Mouse (Mus musculus) heart, embryonic 14.5 days (tissue): ENCODE results near the gene Xdh. TPM values are rescaled to one million over a fixed set of nuclear protein-coding genes. Genes with fewer than 3 reads are reported as not detected.

Source experiments
- ATAC-seq: fragments of 200-750 bp; cut with Nextera tagmentation; 2 replicates; pipeline ENCODE4 v1.8.0; 2017; ENCODE audit warnings: low read depth, moderate TSS enrichment; ENCODE audit not compliant: insufficient number of reproducible peaks, insufficient read depth, low FRiP score
- H3K27ac ChIP-seq, 2 experiments: fragments of 200-500 bp in 1 of 2; fragments of 300-500 bp in 1 of 2; sonication (generic) in 1 of 2; replicated peaks in 1 of 2; 2 replicates each; pipeline ENCODE4 v1.5.1; 2012 to 2014; ENCODE audit warnings: low read depth in 2 of 2, low read length in 2 of 2, control low read depth in 1 of 2, mild to moderate bottlenecking in 1 of 2, mixed read lengths in 1 of 2; ENCODE audit not compliant: control insufficient read depth in 1 of 2, insufficient read depth in 1 of 2
- H3K27me3 ChIP-seq: fragments of 300-500 bp; sonication (generic); 2 replicates; pipeline ENCODE4 v1.6.1; 2014; ENCODE audit warnings: mild to moderate bottlenecking, low read length, control low read depth; ENCODE audit not compliant: control insufficient read depth, insufficient read depth
- H3K36me3 ChIP-seq: fragments of 300-500 bp; sonication (generic); 2 replicates; pipeline ENCODE4 v1.6.1; 2014; ENCODE audit warnings: mild to moderate bottlenecking, control low read depth, low read length, mixed read lengths; ENCODE audit not compliant: control insufficient read depth, insufficient read depth
- H3K4me1 ChIP-seq, 2 experiments: fragments of 200-500 bp in 1 of 2; fragments of 300-500 bp in 1 of 2; sonication (generic) in 1 of 2; 2 replicates each; pipeline ENCODE4 v1.6.1; 2012 to 2014; ENCODE audit warnings: low read length in 2 of 2, control low read depth in 1 of 2, mixed read lengths in 1 of 2; ENCODE audit not compliant: control insufficient read depth in 2 of 2, insufficient read depth in 2 of 2
- H3K4me2 ChIP-seq: fragments of 300-500 bp; sonication (generic); 2 replicates; pipeline ENCODE4 v1.6.1; 2014; ENCODE audit warnings: mild to moderate bottlenecking, low read length
- H3K4me3 ChIP-seq, 2 experiments: fragments of 200-500 bp in 1 of 2; fragments of 300-500 bp in 1 of 2; sonication (generic) in 1 of 2; 2 replicates each; pipeline ENCODE4 v1.5.1; 2012 to 2014; ENCODE audit warnings: low read length in 2 of 2, mild to moderate bottlenecking in 2 of 2, control low read depth in 1 of 2, low read depth in 1 of 2, moderate library complexity in 1 of 2; ENCODE audit not compliant: control insufficient read depth in 1 of 2, insufficient read depth in 1 of 2
- H3K9ac ChIP-seq: fragments of 300-500 bp; sonication (generic); 2 replicates; pipeline ENCODE4 v1.6.1; 2014; ENCODE audit warnings: mild to moderate bottlenecking, low read length
- H3K9me3 ChIP-seq: fragments of 300-500 bp; sonication (generic); 2 replicates; pipeline ENCODE4 v1.6.1; 2016; ENCODE audit warnings: low read length, control low read depth; ENCODE audit not compliant: control insufficient read depth
- WGBS: fragments of 180-500 bp; shearing (Covaris S2); extraction: QIAGEN DNeasy Blood & Tissue Kit; methylation state at CpG from one replicate; pipeline ENCODE4 v1.1.7; 2014; 5-methylcytosine and 5-hydroxymethylcytosine counted together
- polyA plus RNA-seq: library from polyadenylated mRNA; unstranded; fragments of >200 nt; fragmentation: Nextera tagmentation; extraction: Ambion mirVana; gene quantifications from 2 replicates; pipeline ENCODE4 v1.2.1, GENCODE M21; 2014

The Xdh gene
- polyA plus RNA-seq, 1 experiment from 2014 or later, result 0.96 TPM

GRCm38 (mm10) chr17:73918944-73919381, 31.0 kb downstream of the Xdh start:
- Histone ChIP-seq H3K9me3 (no peaks in the 10 kb centered on the region), H3K9ac (no peak overlapping the region), H3K27me3 (no peaks in the 10 kb centered on the region), H3K4me1 (no peaks in the 10 kb centered on the region), H3K27ac (no peak overlapping the region), H3K36me3 (no peaks in the 10 kb centered on the region), H3K4me3 (no peak overlapping the region), H3K4me2 (no peak overlapping the region)
- WGBS, result 59% methylated on average over 7 of the region's 7 CpGs
- ATAC-seq, result no peak

- Histone ChIP-seq H3K9me3 (no peaks in the 10 kb centered on the region), H3K36me3 (no peaks in the 10 kb centered on the region), H3K9ac (no peak overlapping the region), H3K27ac (no peak overlapping the region), H3K4me3 (no peak overlapping the region), H3K4me1 (no peaks in the 10 kb centered on the region), H3K27me3 (no peaks in the 10 kb centered on the region), H3K4me2 (no peak overlapping the region)
- WGBS, result 77% methylated on average over 3 of the region's 3 CpGs
- ATAC-seq, result no peak
These were observed 31.9 kb downstream of the Xdh start for GRCm38 (mm10) chr17:73918138-73918537.

- no peaks in the 10 kb centered on the region for H3K9me3 ChIP-seq
- no peaks in the 10 kb centered on the region for H3K4me1 ChIP-seq
- 68% methylated on average over 5 of the region's 5 CpGs for WGBS
- H3K9ac ChIP-seq, result no peak overlapping the region
- no peaks in the 10 kb centered on the region for H3K36me3 ChIP-seq
- H3K27me3 ChIP-seq, result no peaks in the 10 kb centered on the region
- ATAC-seq, result no peak
- no peak overlapping the region for H3K4me3 ChIP-seq
- H3K27ac ChIP-seq, result no peak overlapping the region
- H3K4me2 ChIP-seq, result no peak overlapping the region
These were observed 32.3 kb downstream of the Xdh start for GRCm38 (mm10) chr17:73917713-73918112.

GRCm38 (mm10) chr17:73914730-73915129, 35.3 kb downstream of the Xdh start:
- H3K27me3 ChIP-seq, result peaks cover 3% of the 10 kb centered on the region; the same call in 1 of the 2 replicates
- no peak overlapping the region for H3K9ac ChIP-seq
- no peaks in the 10 kb centered on the region for H3K9me3 ChIP-seq
- H3K27ac ChIP-seq, result no peak overlapping the region
- no peak for ATAC-seq
- H3K4me2 ChIP-seq, result no peak overlapping the region
- 66% methylated on average over 4 of the region's 4 CpGs for WGBS
- H3K4me1 ChIP-seq, result no peaks in the 10 kb centered on the region
- no peaks in the 10 kb centered on the region for H3K36me3 ChIP-seq
- H3K4me3 ChIP-seq, result no peak overlapping the region

GRCm38 (mm10) chr17:73906076-73906475, 43.9 kb downstream of the Xdh start:
- no peaks in the 10 kb centered on the region for H3K36me3 ChIP-seq
- no peak overlapping the region for H3K4me3 ChIP-seq
- no peak overlapping the region for H3K27ac ChIP-seq
- 85% methylated on average over 8 of the region's 8 CpGs for WGBS
- no peaks in the 10 kb centered on the region for H3K4me1 ChIP-seq
- no peak overlapping the region for H3K9ac ChIP-seq
- no peak for ATAC-seq
- H3K27me3 ChIP-seq, result no peaks in the 10 kb centered on the region
- no peak overlapping the region for H3K4me2 ChIP-seq
- H3K9me3 ChIP-seq, result 0 out of 2 replicates have a peak, but pooled peaks cover 2% of the 10 kb centered on the region

GRCm38 (mm10) chr17:73905043-73905750, 44.8 kb downstream of the Xdh start:
- H3K9ac ChIP-seq, result no peak overlapping the region
- no peaks in the 10 kb centered on the region for H3K27me3 ChIP-seq
- WGBS, result 76% methylated on average over 7 of the region's 7 CpGs
- ATAC-seq, result no peak
- 0 out of 2 replicates have a peak, but pooled peaks cover 2% of the 10 kb centered on the region for H3K9me3 ChIP-seq
- no peak overlapping the region for H3K4me2 ChIP-seq
- H3K4me3 ChIP-seq, result no peak overlapping the region
- H3K36me3 ChIP-seq, result no peaks in the 10 kb centered on the region
- no peaks in the 10 kb centered on the region for H3K4me1 ChIP-seq
- no peak overlapping the region for H3K27ac ChIP-seq

- Histone ChIP-seq H3K4me1 (no peaks in the 10 kb centered on the region), H3K9me3 (0 out of 2 replicates have a peak, but pooled peaks cover 2% of the 10 kb centered on the region)
- 91% methylated on average over 1 of the region's 1 CpGs for WGBS
These were observed 46.9 kb downstream of the Xdh start for GRCm38 (mm10) chr17:73903121-73903520.

GRCm38 (mm10) chr17:73902234-73902636, 47.8 kb downstream of the Xdh start:
- no peak overlapping the region for H3K9ac ChIP-seq
- no peak overlapping the region for H3K4me2 ChIP-seq
- 0 out of 2 replicates have a peak, but pooled peaks cover 2% of the 10 kb centered on the region for H3K9me3 ChIP-seq
- no peak overlapping the region for H3K27ac ChIP-seq
- H3K4me1 ChIP-seq, result no peaks in the 10 kb centered on the region
- WGBS, result 80% methylated on average over 5 of the region's 5 CpGs
- no peaks in the 10 kb centered on the region for H3K27me3 ChIP-seq
- no peak for ATAC-seq
- H3K4me3 ChIP-seq, result no peak overlapping the region
- H3K36me3 ChIP-seq, result no peaks in the 10 kb centered on the region

More at GRCm38 (mm10) chr17:73903121-73903520, 46.9 kb downstream of the Xdh start:
- Histone ChIP-seq H3K4me3 (no peak overlapping the region), H3K4me2 (no peak overlapping the region), H3K27ac (no peak overlapping the region), H3K27me3 (no peaks in the 10 kb centered on the region), H3K36me3 (no peaks in the 10 kb centered on the region), H3K9ac (no peak overlapping the region)
- ATAC-seq, result no peak
